Mouse (Mus musculus) ES-E14 (cell line): ENCODE data around the gene Msln. TPM values are rescaled to one million over a fixed set of nuclear protein-coding genes. Genes with fewer than 3 reads are reported as not detected.
A peak's percentile ranks its signal among the peaks of the same experiment; 100 is the strongest.

ENCODE experiments used
- DNase-seq: peaks from one replicate; pipeline ENCODE4 v3.0.0-alpha.2; 2013; ENCODE audit warnings: low read depth, low spot score
- H3K27ac ChIP-seq: 2 replicates; pipeline ENCODE4 v1.5.1; 2012; ENCODE audit warnings: low read depth, mild to moderate bottlenecking, low read length, moderate library complexity, mixed read lengths; ENCODE audit not compliant: poor library complexity, insufficient read depth, severe bottlenecking
- H3K36me3 ChIP-seq: 2 replicates; pipeline ENCODE4 v1.6.1; 2012; ENCODE audit warnings: mild to moderate bottlenecking, low read length, moderate library complexity, mixed read lengths; ENCODE audit not compliant: control insufficient read depth, poor library complexity, insufficient read depth, severe bottlenecking
- H3K4me1 ChIP-seq, 2 experiments: fragments of 150-350 bp in 1 of 2; sonication (generic) in 1 of 2; 2 replicates each; pipeline ENCODE4 v1.6.1; 2012; ENCODE audit warnings: low read length in 2 of 2, mild to moderate bottlenecking in 1 of 2, mixed read lengths in 1 of 2; ENCODE audit not compliant: control insufficient read depth in 2 of 2, insufficient read depth in 2 of 2, poor library complexity in 1 of 2
- H3K4me3 ChIP-seq, 2 experiments: fragments of 150-350 bp in 1 of 2; sonication (generic) in 1 of 2; 2 replicates each; pipeline ENCODE4 v1.5.1; 2012; ENCODE audit warnings: low read length in 2 of 2, low read depth in 1 of 2, mild to moderate bottlenecking in 1 of 2, mixed read lengths in 1 of 2; ENCODE audit not compliant: insufficient read depth in 1 of 2, poor library complexity in 1 of 2, severe bottlenecking in 1 of 2
- H3K9ac ChIP-seq: 2 replicates; pipeline ENCODE4 v1.6.1; 2012; ENCODE audit warnings: low read depth, mild to moderate bottlenecking, low read length, mixed read lengths; ENCODE audit not compliant: poor library complexity, insufficient read depth, severe bottlenecking
- H3K9me3 ChIP-seq: fragments of 150-350 bp; sonication (generic); 2 replicates; pipeline ENCODE4 v1.6.1; 2012; ENCODE audit warnings: low read depth, mild to moderate bottlenecking, low read length; ENCODE audit not compliant: control insufficient read depth, insufficient read depth
- CHD2 ChIP-seq: IDR thresholded peaks from 2 replicates; pipeline ENCODE4 v1.6.1; 2014; ENCODE audit warnings: mild to moderate bottlenecking, low read depth, low read length, inconsistent platforms
- HCFC1 ChIP-seq: IDR thresholded peaks from 2 replicates; pipeline ENCODE4 v1.6.1; 2012; ENCODE audit warnings: low read length, inconsistent platforms, borderline replicate concordance; ENCODE audit not compliant: insufficient read depth
- MAFK ChIP-seq: IDR thresholded peaks from 2 replicates; pipeline ENCODE4 v1.6.1; 2014; ENCODE audit warnings: mild to moderate bottlenecking, low read depth, low read length, inconsistent platforms; ENCODE audit not compliant: insufficient read depth
- ZC3H11A ChIP-seq: IDR thresholded peaks from 2 replicates; pipeline ENCODE4 v1.6.1; 2012; ENCODE audit warnings: low read depth, mild to moderate bottlenecking, inconsistent platforms, low read length, borderline replicate concordance
- ZNF384 ChIP-seq: IDR thresholded peaks from 2 replicates; pipeline ENCODE4 v1.6.1; 2012; ENCODE audit warnings: low read depth, low read length, inconsistent platforms
- in situ Hi-C, 2 experiments: fragments of 600-800 bp; cut with MboI; formaldehyde crosslinking; loops; one replicate each; pipeline ENCODE4 v1.15.1; 2025; ENCODE audit warnings: low sequenced_read_pairs in 2 of 2, inconsistent platforms in 1 of 2; ENCODE audit not compliant: unreplicated experiment in 2 of 2
- total RNA-seq: library from RNA; depleted of rRNA; stranded (reverse); fragments of 300-350 nt; gene quantifications from 2 replicates; pipeline ENCODE4 v1.2.3, GENCODE M21; 2012

The Msln gene
- total RNA-seq, 1 experiment: 7.5 TPM

- in situ Hi-C loops: no loop called here
- no peak for TF ChIP-seq MAFK
- TF ChIP-seq HCFC1: no peak
- H3K9me3 ChIP-seq: no peaks in the 10 kb centered on the region
- H3K9ac ChIP-seq: no peak overlapping the region
- no peaks in the 10 kb centered on the region for H3K4me1 ChIP-seq
- DNase-seq: no peak
- H3K36me3 ChIP-seq: no peaks in the 10 kb centered on the region
- H3K27ac ChIP-seq: no peak overlapping the region
- no peak overlapping the region for H3K4me3 ChIP-seq
Observed at GRCm38 (mm10) chr17:25738861-25739260, 15.3 kb downstream of the Msln start.

GRCm38 (mm10) chr17:25735745-25736144 is 18.4 kb downstream of the Msln start, which contains the start of gene Mslnl:
Gene Mslnl (plus strand): TSS chr17:25736042.
- Histone ChIP-seq H3K9me3 (no peaks in the 10 kb centered on the region), H3K4me3 (no peak within 1 kb of the TSS), H3K9ac (no peak within 1 kb of the TSS), H3K4me1 (0 out of 4 replicates have a peak, but pooled peaks cover 0 to 2% of the 10 kb centered on the region in 2 experiments), H3K27ac (no peak within 1 kb of the TSS), H3K36me3 (no peaks in the 10 kb centered on the region)
- TF ChIP-seq HCFC1 (no peak), MAFK (no peak), CHD2 (no peak), ZNF384 (no peak), ZC3H11A (no peak)
- in situ Hi-C loops: no loop called here
- no peak for DNase-seq

GRCm38 (mm10) chr17:25735246-25735645 is 18.9 kb downstream of the Msln start:
- no peak overlapping the region for H3K9ac ChIP-seq
- 0 out of 2 replicates have a peak, but pooled peaks cover under 1% of the 10 kb centered on the region for H3K36me3 ChIP-seq
- DNase-seq: no peak
- TF ChIP-seq ZNF384: no peak
- no peak for TF ChIP-seq CHD2
- no peak for TF ChIP-seq HCFC1
- no peak for TF ChIP-seq MAFK
- no peak for TF ChIP-seq ZC3H11A
- H3K27ac ChIP-seq: no peak overlapping the region
- 0 out of 4 replicates have a peak, but pooled peaks cover 0 to 2% of the 10 kb centered on the region in 2 experiments for H3K4me1 ChIP-seq
- H3K9me3 ChIP-seq: no peaks in the 10 kb centered on the region
- H3K4me3 ChIP-seq: no peak overlapping the region
- in situ Hi-C loops: no loop called here

DNA sequence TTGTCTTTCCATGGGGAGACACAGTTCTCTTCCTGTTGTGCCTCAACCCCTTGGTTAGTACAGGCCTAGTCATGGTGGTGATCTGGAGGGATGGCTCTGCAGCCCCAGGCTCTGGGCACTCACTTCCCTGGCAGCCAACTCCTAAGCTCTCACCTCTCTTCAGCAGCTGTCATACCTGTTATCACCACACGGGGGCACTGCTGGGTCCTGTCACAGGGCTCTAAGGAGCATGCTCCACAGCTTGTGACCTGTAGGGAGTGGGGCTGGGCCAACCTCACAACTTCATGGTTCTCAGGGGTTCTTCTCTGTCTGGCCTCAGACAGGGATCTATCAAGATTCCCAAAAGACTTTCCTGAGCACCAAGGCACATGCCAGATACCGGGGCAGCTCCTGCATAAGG is 22.1 kb downstream of the Msln start:
- H3K27ac ChIP-seq: no peak overlapping the region
- in situ Hi-C loops: no loop called here
- H3K36me3 ChIP-seq: 0 out of 2 replicates have a peak, but pooled peaks cover 2% of the 10 kb centered on the region

GRCm38 (mm10) chr17:25728009-25728270 is 26.2 kb downstream of the Msln start:
- Histone ChIP-seq H3K4me3 (peak overlapping the region; percentile 75), H3K36me3 (peaks cover 22% of the 10 kb centered on the region; the same call in 1 of the 2 replicates), H3K9ac (peak overlapping the region; percentile 88), H3K27ac (no peak overlapping the region), H3K4me1 (peaks cover 4 to 19% of the 10 kb centered on the region in 2 experiments; a peak in 2 of 4 replicates), H3K9me3 (no peaks in the 10 kb centered on the region)
- in situ Hi-C loops: no loop called here
- TF ChIP-seq ZNF384: no peak
- no peak for TF ChIP-seq HCFC1
- TF ChIP-seq CHD2: no peak
- TF ChIP-seq MAFK: no peak
- no peak for TF ChIP-seq ZC3H11A
- DNase-seq: no peak

More for the DNA sequence above, 22.1 kb downstream of the Msln start:
- H3K4me3 ChIP-seq: no peak overlapping the region
- DNase-seq: peak; percentile 65
- peaks cover 0 to 7% of the 10 kb centered on the region in 2 experiments; a peak in 1 of 4 replicates for H3K4me1 ChIP-seq
- H3K9me3 ChIP-seq: no peaks in the 10 kb centered on the region
- H3K9ac ChIP-seq: no peak overlapping the region
- no peak for TF ChIP-seq CHD2
- TF ChIP-seq ZC3H11A: 0 out of 2 replicates have a peak, but pooled peaks have one; percentile 7
